Mouse (Mus musculus) liver, embryonic 11.5 days (tissue): ENCODE measurements around the gene 4933430I17Rik. TPM values are rescaled to one million over a fixed set of nuclear protein-coding genes. Genes with fewer than 3 reads are reported as not detected.
"Not testable (repeated sequence)": the region's sequence is repeated elsewhere in the genome, so short reads cannot be mapped to it uniquely, and the experiment has no call there.

ENCODE experiments used
- ATAC-seq: fragments of 200-750 bp; cut with Nextera tagmentation; replicated peaks from 2 replicates; pipeline ENCODE4 v1.8.0; 2017; ENCODE audit warnings: moderate number of reproducible peaks, mild to moderate bottlenecking, moderate TSS enrichment, moderate library complexity; ENCODE audit not compliant: low FRiP score
- DNase-seq: peaks from one replicate; pipeline ENCODE4 v3.0.0-alpha.2; 2017; ENCODE audit warnings: low spot score
- H3K27ac ChIP-seq: fragments of 300-500 bp; sonication (generic); 2 replicates; pipeline ENCODE4 v1.5.1; 2014; ENCODE audit warnings: mild to moderate bottlenecking, low read depth, low read length, control low read depth
- H3K27me3 ChIP-seq: fragments of 300-500 bp; sonication (generic); replicated peaks from 2 replicates; pipeline ENCODE4 v1.6.1; 2014; ENCODE audit warnings: low read length, mixed read lengths; ENCODE audit not compliant: control insufficient read depth, insufficient read depth
- H3K36me3 ChIP-seq: fragments of 300-500 bp; sonication (generic); 2 replicates; pipeline ENCODE4 v1.6.1; 2014; ENCODE audit warnings: mild to moderate bottlenecking, low read length, moderate library complexity, mixed read lengths; ENCODE audit not compliant: control insufficient read depth, insufficient read depth
- H3K4me1 ChIP-seq: fragments of 300-500 bp; sonication (generic); replicated peaks from 2 replicates; pipeline ENCODE4 v1.6.1; 2014; ENCODE audit warnings: low read length, mixed read lengths; ENCODE audit not compliant: control insufficient read depth, insufficient read depth
- H3K4me2 ChIP-seq: fragments of 300-500 bp; sonication (generic); 2 replicates; pipeline ENCODE4 v1.6.1; 2014; ENCODE audit warnings: mild to moderate bottlenecking, control low read depth, moderate library complexity
- H3K4me3 ChIP-seq: fragments of 300-500 bp; sonication (generic); 2 replicates; pipeline ENCODE4 v1.5.1; 2014; ENCODE audit warnings: low read depth, low read length, control low read depth
- H3K9ac ChIP-seq: fragments of 300-500 bp; sonication (generic); 2 replicates; pipeline ENCODE4 v1.6.1; 2014; ENCODE audit warnings: low read depth, low read length, control low read depth
- H3K9me3 ChIP-seq: fragments of 300-500 bp; sonication (generic); 2 replicates; pipeline ENCODE4 v1.6.1; 2016; ENCODE audit warnings: low read length, inconsistent platforms, mixed read lengths; ENCODE audit not compliant: control insufficient read depth
- WGBS: fragments of 180-500 bp; shearing (Covaris S2); extraction: QIAGEN DNeasy Blood & Tissue Kit; methylation state at CpG from one replicate; pipeline ENCODE4 v1.1.7; 2014; 5-methylcytosine and 5-hydroxymethylcytosine counted together
- polyA plus RNA-seq: library from polyadenylated mRNA; unstranded; fragments of >200 nt; fragmentation: Nextera tagmentation; extraction: Ambion mirVana; gene quantifications from 2 replicates; pipeline ENCODE4 v1.2.1, GENCODE M21; 2014

4933430I17Rik gene
- polyA plus RNA-seq: 0.36 and 0.49 TPM in 2 replicates

DNA sequence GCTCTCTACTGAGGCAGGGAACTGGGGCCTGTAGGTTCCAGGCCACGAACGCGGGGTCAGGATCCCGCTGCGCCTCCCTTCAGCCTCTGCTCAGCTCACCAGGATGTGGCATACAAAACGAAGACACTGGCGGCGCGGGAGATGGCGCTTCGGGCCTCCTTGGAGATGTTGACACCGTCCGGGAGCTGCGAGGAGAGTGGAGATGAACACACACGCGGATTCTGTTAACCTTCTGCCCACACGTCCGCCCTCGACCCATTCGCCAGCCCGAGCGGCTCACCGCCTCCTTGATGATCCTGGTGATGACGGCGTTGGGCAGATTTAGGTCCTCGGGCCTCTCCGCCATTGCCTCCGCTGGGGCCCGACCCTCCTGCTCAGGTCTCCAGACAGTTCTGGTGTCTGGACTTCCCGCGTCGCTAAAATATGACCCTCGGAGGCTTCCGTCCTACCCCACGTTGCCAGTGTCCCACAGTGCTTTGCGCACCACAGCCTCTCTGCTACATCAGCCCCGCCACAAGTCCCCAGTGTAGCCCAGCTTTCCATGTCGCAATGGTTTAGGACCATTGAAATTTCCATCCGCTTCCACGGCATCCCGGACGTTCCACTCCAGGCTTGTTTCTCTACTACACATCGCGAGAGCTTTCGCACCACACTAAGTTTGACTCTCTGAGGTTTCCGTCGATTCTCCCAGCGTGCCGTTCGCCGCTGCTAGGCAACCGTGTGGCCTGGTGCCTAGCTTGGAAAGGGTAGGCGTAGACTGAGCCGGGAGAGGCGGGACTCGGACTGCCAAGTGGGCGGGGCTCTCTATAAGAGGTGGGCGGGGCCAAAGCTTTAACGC lies at the start of gene 4933430I17Rik, which contains the start of gene Pole3:
4933430I17Rik (plus strand) TSS at position 719 of the 838 bp plus-strand sequence.
Pole3 (minus strand) TSS at position 418 of the 838 bp plus-strand sequence.
- Histone ChIP-seq H3K9ac (peak within 1 kb of the TSS; percentile 90), H3K27me3 (no peaks in the 10 kb centered on the region), H3K27ac (peak within 1 kb of the TSS; percentile 49), H3K9me3 (no peaks in the 10 kb centered on the region), H3K4me3 (peak within 1 kb of the TSS; percentile 82), H3K36me3 (peaks cover 11% of the 10 kb centered on the region), H3K4me1 (peaks cover 6% of the 10 kb centered on the region), H3K4me2 (peak within 1 kb of the TSS; percentile 76)
- under 1% methylated on average over 59 of the region's 59 CpGs for whole genome bisulfite sequencing
- ATAC-seq: peak; percentile 95
- peak; percentile 92 for DNase-seq

DNA sequence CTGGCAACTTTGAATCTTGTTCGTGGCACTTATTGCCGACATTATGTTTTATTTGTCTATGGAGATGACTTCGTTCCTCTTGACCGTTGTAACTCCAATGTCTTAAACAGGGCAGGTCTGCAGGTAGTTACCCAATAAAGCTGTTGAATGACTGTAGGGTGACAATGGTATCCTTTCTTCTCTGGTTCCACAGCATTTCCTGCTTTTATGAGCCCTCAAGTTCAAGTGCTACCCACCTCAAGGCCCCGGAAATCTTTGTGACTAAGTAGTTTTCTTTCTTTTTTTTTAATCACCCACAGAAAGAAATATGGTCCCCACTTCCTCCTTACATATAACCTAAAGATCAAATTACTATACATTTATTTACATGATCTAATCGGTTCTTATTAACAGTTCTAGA lies 49.4 kb upstream of the 4933430I17Rik start:
- peaks cover 11% of the 10 kb centered on the region for H3K27me3 ChIP-seq
- H3K27ac ChIP-seq: no peak overlapping the region
- H3K4me2 ChIP-seq: no peak overlapping the region
- no peak overlapping the region for H3K4me3 ChIP-seq
- WGBS: 83% methylated on average over 6 of the region's 6 CpGs
- H3K4me1 ChIP-seq: peaks cover 4% of the 10 kb centered on the region
- H3K9ac ChIP-seq: no peak overlapping the region
- ATAC-seq (no peak), DNase-seq (no peak)
- no peaks in the 10 kb centered on the region for H3K9me3 ChIP-seq
- no peaks in the 10 kb centered on the region for H3K36me3 ChIP-seq

GRCm38 (mm10) chr4:62477542-62478244 lies 47.5 kb upstream of the 4933430I17Rik start:
- DNase-seq (no peak), ATAC-seq (no peak)
- H3K36me3 ChIP-seq: no peaks in the 10 kb centered on the region
- H3K4me3 ChIP-seq: no peak overlapping the region
- no peak overlapping the region for H3K4me2 ChIP-seq
- no peaks in the 10 kb centered on the region for H3K9me3 ChIP-seq
- H3K4me1 ChIP-seq: peaks cover 4% of the 10 kb centered on the region
- H3K27me3 ChIP-seq: peaks cover 14% of the 10 kb centered on the region
- WGBS: 82% methylated on average over 6 of the region's 6 CpGs
- H3K27ac ChIP-seq: no peak overlapping the region
- H3K9ac ChIP-seq: no peak overlapping the region

- not testable (repeated sequence) for DNase-seq, ATAC-seq, H3K4me1 ChIP-seq, H3K36me3 ChIP-seq, H3K9me3 ChIP-seq, H3K27ac ChIP-seq
- Histone ChIP-seq H3K27me3 (peaks cover 14% of the 10 kb centered on the region), H3K4me3 (peak overlapping the region; percentile 60), H3K4me2 (peak overlapping the region; percentile 95), H3K9ac (peak overlapping the region; percentile 30; the same call in 1 of the 2 replicates)
- 12% methylated on average over 11 of the region's 11 CpGs for WGBS
These were observed 45.6 kb upstream of the 4933430I17Rik start for GRCm38 (mm10) chr4:62479593-62479936.

DNA sequence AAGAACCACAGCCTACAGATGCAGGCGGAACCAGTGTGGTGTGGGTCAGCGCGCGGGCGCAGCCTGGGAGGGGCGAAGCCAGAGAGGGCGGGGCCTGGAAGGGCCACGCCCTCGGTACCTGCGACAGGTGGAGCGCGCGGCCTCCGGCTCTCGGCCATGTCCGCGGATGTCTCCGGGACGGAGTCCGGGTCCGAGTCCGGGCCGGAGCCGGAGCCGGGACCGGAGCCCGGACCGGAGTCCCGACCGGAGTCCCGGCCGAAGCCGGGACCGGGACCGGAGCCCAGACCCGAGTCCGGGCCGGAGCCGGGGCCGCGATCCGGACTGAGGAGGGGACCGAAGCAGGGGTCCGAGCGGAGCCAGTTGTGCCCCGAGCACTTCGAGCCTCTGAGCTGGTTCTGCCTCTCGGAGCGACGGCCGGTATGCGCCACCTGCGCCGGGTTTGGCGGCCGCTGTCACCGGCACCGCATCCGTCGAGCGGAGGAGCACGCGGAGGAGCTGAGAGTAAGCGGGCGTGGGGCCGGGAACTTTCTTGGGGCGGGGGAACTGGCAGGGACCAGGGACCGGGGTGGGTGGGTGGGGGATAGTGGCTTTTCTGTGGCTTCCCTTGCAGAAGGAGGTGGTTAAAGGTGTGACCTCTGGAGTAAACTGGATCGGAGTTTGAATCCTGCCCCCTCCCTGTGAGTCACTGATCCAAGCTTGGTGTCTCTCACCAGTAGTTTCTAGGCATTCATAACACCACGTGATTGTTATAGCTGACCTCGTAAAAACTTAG lies 45.0 kb upstream of the 4933430I17Rik start, which contains the start of gene Bspry:
Bspry (plus strand) TSS at position 117 of the 772 bp plus-strand sequence.
- Histone ChIP-seq H3K4me1 (peaks cover 4% of the 10 kb centered on the region), H3K4me3 (peak within 1 kb of the TSS; percentile 60), H3K9ac (peak within 1 kb of the TSS; percentile 30; the same call in 1 of the 2 replicates), H3K9me3 (no peaks in the 10 kb centered on the region), H3K27ac (no peak within 1 kb of the TSS), H3K27me3 (peaks cover 14% of the 10 kb centered on the region), H3K4me2 (peak within 1 kb of the TSS; percentile 95), H3K36me3 (no peaks in the 10 kb centered on the region)
- DNase-seq: peak; percentile 51
- WGBS: 2% methylated on average over 68 of the region's 71 CpGs
- peak; percentile 63 for ATAC-seq

- no peak for DNase-seq
- H3K4me2 ChIP-seq: no peak overlapping the region
- H3K4me1 ChIP-seq: peaks cover 10% of the 10 kb centered on the region
- no peaks in the 10 kb centered on the region for H3K9me3 ChIP-seq
- no peak overlapping the region for H3K4me3 ChIP-seq
- no peaks in the 10 kb centered on the region for H3K36me3 ChIP-seq
- no peak overlapping the region for H3K9ac ChIP-seq
- peaks cover 14% of the 10 kb centered on the region for H3K27me3 ChIP-seq
- WGBS: 39% methylated on average over 10 of the region's 10 CpGs
- no peak for ATAC-seq
- no peak overlapping the region for H3K27ac ChIP-seq
These were observed 44.2 kb upstream of the 4933430I17Rik start for GRCm38 (mm10) chr4:62480709-62481605.

- 79% methylated on average over 3 of the region's 3 CpGs for WGBS
- no peak overlapping the region for H3K4me2 ChIP-seq
These were observed 40.2 kb upstream of the 4933430I17Rik start for GRCm38 (mm10) chr4:62484928-62485327.

More at GRCm38 (mm10) chr4:62484928-62485327, 40.2 kb upstream of the 4933430I17Rik start:
- Histone ChIP-seq H3K27me3 (peaks cover 11% of the 10 kb centered on the region), H3K27ac (no peak overlapping the region), H3K36me3 (no peaks in the 10 kb centered on the region), H3K9ac (no peak overlapping the region), H3K4me1 (peaks cover 6% of the 10 kb centered on the region), H3K4me3 (no peak overlapping the region), H3K9me3 (no peaks in the 10 kb centered on the region)
- ATAC-seq: no peak
- DNase-seq: no peak
